Mouse (Mus musculus) stomach, embryonic 16.5 days (tissue): ENCODE results near the gene Opalin. TPM values are rescaled to one million over a fixed set of nuclear protein-coding genes. Genes with fewer than 3 reads are reported as not detected.

ENCODE experiments used
- ATAC-seq: fragments of 200-750 bp; cut with Nextera tagmentation; 2 replicates; pipeline ENCODE4 v1.8.0; 2017; ENCODE audit warnings: moderate number of reproducible peaks, moderate TSS enrichment; ENCODE audit not compliant: insufficient read depth, low FRiP score
- H3K27ac ChIP-seq: fragments of 300-500 bp; sonication (generic); 2 replicates; pipeline ENCODE4 v1.5.1; 2014; ENCODE audit warnings: low read length
- H3K27me3 ChIP-seq: fragments of 300-500 bp; sonication (generic); 2 replicates; pipeline ENCODE4 v1.6.1; 2014; ENCODE audit warnings: low read length, control low read depth, mixed read lengths; ENCODE audit not compliant: control insufficient read depth, insufficient read depth
- H3K36me3 ChIP-seq: fragments of 300-500 bp; sonication (generic); 2 replicates; pipeline ENCODE4 v1.6.1; 2014; ENCODE audit warnings: low read length; ENCODE audit not compliant: control insufficient read depth, insufficient read depth
- H3K4me1 ChIP-seq: fragments of 300-500 bp; sonication (generic); 2 replicates; pipeline ENCODE4 v1.6.1; 2014; ENCODE audit warnings: low read length, control low read depth, mixed read lengths; ENCODE audit not compliant: control insufficient read depth, insufficient read depth
- H3K4me2 ChIP-seq: fragments of 300-500 bp; sonication (generic); 2 replicates; pipeline ENCODE4 v1.6.1; 2014; ENCODE audit warnings: low read depth, low read length, mixed read lengths
- H3K4me3 ChIP-seq: fragments of 300-500 bp; sonication (generic); replicated peaks from 2 replicates; pipeline ENCODE4 v1.5.1; 2014; ENCODE audit warnings: mild to moderate bottlenecking, low read length
- H3K9ac ChIP-seq: fragments of 300-500 bp; sonication (generic); 2 replicates; pipeline ENCODE4 v1.6.1; 2014; ENCODE audit warnings: low read length
- H3K9me3 ChIP-seq: fragments of 300-500 bp; sonication (generic); replicated peaks from 2 replicates; pipeline ENCODE4 v1.6.1; 2016; ENCODE audit warnings: low read length, control low read depth; ENCODE audit not compliant: control insufficient read depth
- WGBS: fragments of 180-500 bp; shearing (Covaris S2); extraction: QIAGEN DNeasy Blood & Tissue Kit; methylation state at CpG from one replicate; pipeline ENCODE4 v1.1.7; 2014; 5-methylcytosine and 5-hydroxymethylcytosine counted together
- polyA plus RNA-seq: library from polyadenylated mRNA; unstranded; fragments of >200 nt; fragmentation: Nextera tagmentation; extraction: Ambion mirVana; gene quantifications from 2 replicates; pipeline ENCODE4 v1.2.1, GENCODE M21; 2015

Gene Opalin
- polyA plus RNA-seq, 1 experiment from 2014 or later = not detected

DNA sequence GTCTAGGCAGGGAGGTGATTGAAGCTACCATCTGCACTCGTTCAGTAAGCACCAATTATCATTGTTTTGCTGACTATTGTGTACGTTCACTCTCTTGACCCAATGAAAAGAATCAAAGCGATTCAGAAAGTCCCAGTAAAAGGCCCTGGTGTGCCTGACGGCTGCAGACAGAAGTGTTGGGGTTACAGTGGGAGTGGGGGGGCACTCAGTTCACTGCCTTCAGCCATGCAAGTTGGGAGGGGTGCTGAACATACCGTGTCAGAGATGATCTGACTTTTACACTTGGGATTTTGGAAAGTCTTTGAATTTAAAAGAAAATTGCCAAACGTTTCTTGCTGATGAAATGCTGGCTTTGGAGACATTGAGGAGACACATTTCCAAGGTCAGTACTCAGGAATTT, 46.8 kb downstream of the Opalin start:
- 65% methylated on average over 6 of the region's 6 CpGs for WGBS
- ATAC-seq = no peak

DNA sequence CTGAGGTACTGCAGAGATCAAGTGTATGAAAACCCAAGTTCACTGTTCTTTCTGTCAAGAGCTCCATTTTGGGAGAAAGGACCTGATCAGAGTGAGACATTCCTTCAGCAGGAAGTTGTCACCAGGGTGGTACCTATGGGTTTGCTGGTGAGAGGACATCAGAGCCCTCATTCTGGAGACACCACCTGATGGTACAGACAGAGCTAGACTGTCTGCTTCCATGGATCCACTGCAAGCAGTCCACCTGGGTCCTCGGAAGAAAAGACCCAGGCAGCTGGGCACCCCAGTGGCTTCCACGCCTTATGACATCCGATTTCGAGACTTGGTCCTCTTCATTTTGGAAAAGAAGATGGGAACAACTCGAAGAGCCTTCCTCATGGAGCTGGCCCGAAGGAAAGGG, 47.7 kb downstream of the Opalin start, which contains the start of gene Dntt:
TSS of gene Dntt (plus strand) at position 57 of the 400 bp plus-strand sequence.
- H3K4me1 ChIP-seq = no peaks in the 10 kb centered on the region
- no peaks in the 10 kb centered on the region for H3K9me3 ChIP-seq
- no peak within 1 kb of the TSS for H3K27ac ChIP-seq
- no peaks in the 10 kb centered on the region for H3K27me3 ChIP-seq
- no peaks in the 10 kb centered on the region for H3K36me3 ChIP-seq
- no peak within 1 kb of the TSS for H3K4me2 ChIP-seq
- H3K9ac ChIP-seq = no peak within 1 kb of the TSS
- H3K4me3 ChIP-seq = no peak within 1 kb of the TSS
- ATAC-seq = no peak
- WGBS = 84% methylated on average over 6 of the region's 6 CpGs

More for the DNA sequence above, 46.8 kb downstream of the Opalin start:
- no peaks in the 10 kb centered on the region for H3K36me3 ChIP-seq
- no peak overlapping the region for H3K27ac ChIP-seq
- no peak overlapping the region for H3K4me2 ChIP-seq
- H3K4me3 ChIP-seq = no peak overlapping the region
- no peaks in the 10 kb centered on the region for H3K9me3 ChIP-seq
- H3K27me3 ChIP-seq = no peaks in the 10 kb centered on the region
- H3K4me1 ChIP-seq = no peaks in the 10 kb centered on the region
- no peak overlapping the region for H3K9ac ChIP-seq

- no peak overlapping the region for H3K9ac ChIP-seq
These were observed 49.3 kb downstream of the Opalin start for GRCm38 (mm10) chr19:41027601-41028000.

GRCm38 (mm10) chr19:41027024-41027423, 49.9 kb downstream of the Opalin start:
- H3K4me1 ChIP-seq = no peaks in the 10 kb centered on the region
- H3K27ac ChIP-seq = no peak overlapping the region
- H3K36me3 ChIP-seq = no peaks in the 10 kb centered on the region
- ATAC-seq = no peak
- H3K9ac ChIP-seq = no peak overlapping the region
- no peaks in the 10 kb centered on the region for H3K9me3 ChIP-seq
- H3K4me3 ChIP-seq = no peak overlapping the region
- H3K27me3 ChIP-seq = no peaks in the 10 kb centered on the region
- no peak overlapping the region for H3K4me2 ChIP-seq
- WGBS = 88% methylated on average over 5 of the region's 5 CpGs

More at GRCm38 (mm10) chr19:41027601-41028000, 49.3 kb downstream of the Opalin start:
- no peak for ATAC-seq
- H3K4me3 ChIP-seq = no peak overlapping the region
- H3K36me3 ChIP-seq = no peaks in the 10 kb centered on the region
- no peaks in the 10 kb centered on the region for H3K27me3 ChIP-seq
- no peak overlapping the region for H3K4me2 ChIP-seq
- WGBS = 91% methylated on average over 9 of the region's 9 CpGs
- H3K9me3 ChIP-seq = no peaks in the 10 kb centered on the region
- no peak overlapping the region for H3K27ac ChIP-seq
- H3K4me1 ChIP-seq = no peaks in the 10 kb centered on the region

- WGBS = 82% methylated on average over 8 of the region's 8 CpGs
- Histone ChIP-seq H3K4me3 (no peak overlapping the region), H3K36me3 (no peaks in the 10 kb centered on the region), H3K9me3 (no peaks in the 10 kb centered on the region), H3K27me3 (no peaks in the 10 kb centered on the region), H3K27ac (no peak overlapping the region), H3K4me1 (no peaks in the 10 kb centered on the region), H3K9ac (no peak overlapping the region), H3K4me2 (no peak overlapping the region)
- no peak for ATAC-seq
These were observed 50.4 kb downstream of the Opalin start for GRCm38 (mm10) chr19:41026551-41026950.

DNA sequence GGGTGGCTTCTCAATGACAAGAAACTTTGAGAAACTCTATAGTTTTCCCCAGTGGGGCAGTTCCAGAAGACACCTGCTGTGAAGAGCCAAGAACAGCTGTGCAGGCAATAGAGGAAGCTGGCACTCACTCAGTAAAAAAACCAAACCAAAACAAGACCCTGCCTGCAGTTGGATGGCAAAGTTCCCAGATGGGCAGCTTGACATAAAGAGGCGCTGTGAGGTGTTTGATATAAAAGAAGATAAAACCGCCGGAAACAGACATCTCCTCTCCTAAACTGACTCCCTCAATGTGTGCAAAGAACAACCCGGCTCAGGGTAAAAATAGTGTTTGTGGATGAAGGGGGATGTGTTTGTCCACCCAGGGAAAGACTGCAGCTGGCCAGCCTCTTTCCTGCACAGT, 54.7 kb downstream of the Opalin start:
- no peaks in the 10 kb centered on the region for H3K36me3 ChIP-seq
- H3K9me3 ChIP-seq = no peaks in the 10 kb centered on the region
- H3K27me3 ChIP-seq = no peaks in the 10 kb centered on the region
- no peak overlapping the region for H3K4me3 ChIP-seq
- 74% methylated on average over 4 of the region's 4 CpGs for WGBS
- no peak overlapping the region for H3K9ac ChIP-seq
- no peak for ATAC-seq
- H3K27ac ChIP-seq = no peak overlapping the region
- H3K4me1 ChIP-seq = no peaks in the 10 kb centered on the region
- no peak overlapping the region for H3K4me2 ChIP-seq

DNA sequence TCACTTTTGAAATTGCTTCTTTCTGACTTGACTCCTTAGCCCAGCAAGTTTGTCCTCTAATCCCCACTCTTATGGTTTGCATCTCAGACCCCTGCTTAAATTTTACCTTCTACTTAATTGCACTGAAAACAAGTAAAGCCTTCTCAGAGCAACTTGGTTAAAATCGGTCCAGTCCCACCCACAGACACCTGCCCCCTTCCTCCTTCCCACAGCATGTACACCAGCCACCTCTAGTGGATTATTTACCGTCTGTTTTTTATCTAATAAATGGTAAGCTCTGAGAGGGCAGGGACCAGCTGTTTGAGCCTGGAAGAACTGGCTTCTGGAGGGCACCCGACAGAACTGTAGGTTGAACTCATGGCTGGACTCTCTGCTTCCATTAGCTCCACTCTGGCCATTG, 56.4 kb downstream of the Opalin start:
- Histone ChIP-seq H3K9ac (no peak overlapping the region), H3K4me2 (no peak overlapping the region), H3K9me3 (no peaks in the 10 kb centered on the region), H3K27ac (no peak overlapping the region), H3K36me3 (no peaks in the 10 kb centered on the region), H3K4me3 (no peak overlapping the region), H3K4me1 (no peaks in the 10 kb centered on the region), H3K27me3 (no peaks in the 10 kb centered on the region)
- 48% methylated on average over 3 of the region's 3 CpGs for WGBS
- ATAC-seq = no peak

DNA sequence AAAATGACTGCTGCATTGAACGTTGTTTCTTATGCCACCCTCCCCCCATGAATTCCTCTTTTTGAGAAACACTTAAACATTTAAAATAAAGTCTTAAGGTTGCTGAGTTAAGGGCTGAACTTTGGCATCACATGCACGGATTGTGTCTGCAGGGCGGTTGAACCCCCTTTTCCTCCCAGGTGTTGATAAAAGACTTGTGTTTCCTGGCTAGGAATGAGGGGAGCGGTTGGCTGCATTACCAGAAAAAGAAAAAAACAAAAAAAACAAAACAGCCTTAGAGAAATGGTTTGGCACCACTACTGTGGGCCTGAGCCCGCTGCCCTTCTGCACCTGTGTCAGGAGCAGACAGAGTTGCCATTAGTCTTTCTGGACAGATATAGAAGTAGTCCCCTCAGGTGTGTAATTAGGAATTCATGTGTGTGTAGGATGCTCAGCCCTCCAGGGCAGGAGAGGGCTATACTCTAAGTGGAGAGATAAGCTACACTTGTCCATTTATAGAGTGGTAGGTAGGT, 57.7 kb downstream of the Opalin start:
- no peaks in the 10 kb centered on the region for H3K4me1 ChIP-seq
- no peak overlapping the region for H3K4me2 ChIP-seq
- H3K9ac ChIP-seq = no peak overlapping the region
- no peaks in the 10 kb centered on the region for H3K27me3 ChIP-seq
- H3K9me3 ChIP-seq = no peaks in the 10 kb centered on the region
- no peaks in the 10 kb centered on the region for H3K36me3 ChIP-seq
- WGBS = 66% methylated on average over 5 of the region's 5 CpGs
- no peak overlapping the region for H3K27ac ChIP-seq
- H3K4me3 ChIP-seq = no peak overlapping the region
- no peak for ATAC-seq

DNA sequence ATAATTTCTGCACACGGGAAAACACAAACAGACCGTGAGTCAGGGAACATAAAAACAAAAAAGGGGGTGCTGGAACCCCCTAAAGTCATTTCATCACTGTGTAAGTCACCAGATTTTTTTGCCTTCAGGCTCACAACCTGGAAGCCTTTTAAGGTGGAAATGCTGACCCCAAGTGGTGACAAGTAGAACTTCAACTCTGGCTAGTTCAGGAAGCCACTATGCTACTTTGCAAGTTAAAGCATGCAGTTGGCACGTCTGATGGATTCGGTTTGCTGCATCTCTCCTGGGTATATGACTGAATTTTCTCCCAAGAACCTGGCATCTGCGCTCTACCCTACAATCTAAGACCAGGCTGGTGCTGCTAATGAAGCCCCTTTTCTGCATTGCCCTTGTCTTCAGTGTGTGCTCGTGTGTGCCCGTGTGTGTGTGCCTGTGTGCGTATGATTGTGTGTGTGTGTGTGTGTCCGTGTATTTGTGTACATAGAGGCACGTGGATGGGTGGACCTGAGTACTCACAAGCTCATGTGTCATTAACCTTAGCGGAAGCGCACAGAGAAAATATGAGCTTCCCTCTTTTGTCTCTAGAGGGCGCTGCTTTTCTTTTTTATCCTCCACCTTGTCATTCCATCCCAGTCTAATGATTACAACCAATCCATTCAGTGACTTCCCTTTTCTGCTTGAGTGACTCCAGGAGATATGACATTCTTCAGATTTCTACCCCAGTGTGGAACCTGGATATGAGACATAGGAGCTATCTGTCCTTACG, 60.8 kb downstream of the Opalin start:
- no peaks in the 10 kb centered on the region for H3K27me3 ChIP-seq
- H3K4me2 ChIP-seq = peak overlapping the region; percentile 59
- peak overlapping the region; percentile 58 for H3K9ac ChIP-seq
- no peaks in the 10 kb centered on the region for H3K9me3 ChIP-seq
- no peak for ATAC-seq
- H3K4me3 ChIP-seq = peak overlapping the region; percentile 25
- peaks cover 14% of the 10 kb centered on the region for H3K4me1 ChIP-seq
- no peak overlapping the region for H3K27ac ChIP-seq
- no peaks in the 10 kb centered on the region for H3K36me3 ChIP-seq
- 19% methylated on average over 14 of the region's 14 CpGs for WGBS
